Mouse (Mus musculus) thymus, postnatal 0 days (tissue): ENCODE data around the gene Shld2. TPM values are rescaled to one million over a fixed set of nuclear protein-coding genes. Genes with fewer than 3 reads are reported as not detected.

Experiments used
- DNase-seq: peaks from one replicate; pipeline ENCODE4 v3.0.0-alpha.2; 2015; ENCODE audit warnings: low spot score
- polyA plus RNA-seq: library from polyadenylated mRNA; unstranded; fragments of >200 nt; fragmentation: Nextera tagmentation; extraction: Ambion mirVana; gene quantifications from 2 replicates; pipeline ENCODE4 v1.2.1, GENCODE M21; 2015

The Shld2 gene
- polyA plus RNA-seq: 16.5 and 22.6 TPM in 2 replicates

GRCm38 (mm10) chr14:34310234-34310965 lies at the start of gene Shld2, which contains the start of gene Glud1:
Gene Shld2 (minus strand): TSS chr14:34310493.
Gene Glud1 (plus strand): TSS chr14:34310727.
- DNase-seq: peak; percentile 89

- DNase-seq: no peak
These were observed 49.5 kb upstream of the Shld2 start for GRCm38 (mm10) chr14:34359676-34360244.

- DNase-seq: no peak
These were observed 47.6 kb upstream of the Shld2 start for GRCm38 (mm10) chr14:34357671-34358455.

- DNase-seq: no peak
These were observed 45.0 kb upstream of the Shld2 start, which contains the start of gene Fam25c for GRCm38 (mm10) chr14:34355301-34355700. Gene Fam25c (minus strand): TSS chr14:34355433.

GRCm38 (mm10) chr14:34354456-34354855 lies 44.2 kb upstream of the Shld2 start:
- no peak for DNase-seq

GRCm38 (mm10) chr14:34353326-34353725 lies 43.0 kb upstream of the Shld2 start:
- DNase-seq: no peak

GRCm38 (mm10) chr14:34352523-34352922 lies 42.2 kb upstream of the Shld2 start:
- no peak for DNase-seq

GRCm38 (mm10) chr14:34351660-34352059 lies 41.4 kb upstream of the Shld2 start:
- no peak for DNase-seq

- no peak for DNase-seq
These were observed 38.7 kb upstream of the Shld2 start for GRCm38 (mm10) chr14:34349007-34349406.

- no peak for DNase-seq
These were observed 38.0 kb upstream of the Shld2 start for GRCm38 (mm10) chr14:34348301-34348700.

- no peak for DNase-seq
These were observed 36.8 kb upstream of the Shld2 start for GRCm38 (mm10) chr14:34347084-34347483.

GRCm38 (mm10) chr14:34345771-34346566 lies 35.7 kb upstream of the Shld2 start:
- DNase-seq: no peak

GRCm38 (mm10) chr14:34344361-34344760 lies 34.1 kb upstream of the Shld2 start:
- no peak for DNase-seq

GRCm38 (mm10) chr14:34343078-34343477 lies 32.8 kb upstream of the Shld2 start:
- DNase-seq: no peak

GRCm38 (mm10) chr14:34341993-34342392 lies 31.7 kb upstream of the Shld2 start:
- no peak for DNase-seq

- DNase-seq: no peak
These were observed 29.2 kb upstream of the Shld2 start for GRCm38 (mm10) chr14:34339446-34339845.

- DNase-seq: no peak
These were observed 22.2 kb upstream of the Shld2 start for GRCm38 (mm10) chr14:34332476-34332875.

GRCm38 (mm10) chr14:34331886-34332285 lies 21.6 kb upstream of the Shld2 start:
- no peak for DNase-seq

- DNase-seq: no peak
These were observed 20.4 kb upstream of the Shld2 start for GRCm38 (mm10) chr14:34330657-34331158.

GRCm38 (mm10) chr14:34327618-34328017 lies 17.3 kb upstream of the Shld2 start:
- no peak for DNase-seq

- DNase-seq: no peak
These were observed 16.3 kb upstream of the Shld2 start for GRCm38 (mm10) chr14:34326606-34327005.
